Mouse (Mus musculus) thymus, postnatal 4 days (tissue): ENCODE measurements around the gene Cacng6.

Experiments used
- DNase-seq: peaks from one replicate; pipeline ENCODE4 v3.0.0; 2021

Gene Cacng6

DNA sequence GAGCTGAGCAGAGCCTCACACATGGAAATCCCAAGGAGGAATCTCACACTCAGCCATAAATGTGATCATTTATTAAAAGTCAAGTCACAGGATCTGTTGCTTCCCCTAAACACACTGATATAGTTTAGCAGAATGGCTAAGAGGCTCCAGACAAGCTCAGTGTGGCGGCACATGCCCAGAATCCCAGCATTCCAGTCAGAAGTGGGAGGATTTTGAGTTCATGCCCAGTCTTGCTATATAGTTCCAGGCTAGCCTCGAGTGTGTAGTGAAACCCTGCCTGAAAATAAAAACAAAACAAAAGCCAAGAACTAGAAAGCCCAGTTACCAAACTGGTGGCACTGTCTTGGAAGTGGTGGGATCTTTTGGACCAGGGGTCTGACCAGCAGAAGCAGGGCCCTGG lies 44.6 kb downstream of the Cacng6 start:
- no peak for DNase-seq

DNA sequence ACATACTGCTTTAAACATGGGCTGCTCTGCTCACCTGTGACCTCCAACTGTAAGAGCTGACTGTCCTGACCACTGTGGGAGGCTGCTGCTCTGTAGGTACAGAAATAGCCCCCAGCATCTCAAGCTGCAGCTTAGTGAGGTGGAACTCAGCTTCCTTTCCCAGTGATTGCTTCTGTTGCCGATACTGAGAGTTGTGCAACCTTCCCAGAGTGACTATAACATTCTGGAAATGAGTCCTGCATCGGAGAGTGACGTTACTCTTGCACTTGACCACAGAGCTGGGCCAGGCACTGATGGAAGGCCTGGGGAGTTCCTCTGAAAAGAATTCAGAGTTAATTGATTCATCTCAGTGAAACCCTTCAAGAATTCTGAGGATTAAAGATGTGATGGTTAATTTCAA lies 48.8 kb downstream of the Cacng6 start:
- DNase-seq, result no peak

DNA sequence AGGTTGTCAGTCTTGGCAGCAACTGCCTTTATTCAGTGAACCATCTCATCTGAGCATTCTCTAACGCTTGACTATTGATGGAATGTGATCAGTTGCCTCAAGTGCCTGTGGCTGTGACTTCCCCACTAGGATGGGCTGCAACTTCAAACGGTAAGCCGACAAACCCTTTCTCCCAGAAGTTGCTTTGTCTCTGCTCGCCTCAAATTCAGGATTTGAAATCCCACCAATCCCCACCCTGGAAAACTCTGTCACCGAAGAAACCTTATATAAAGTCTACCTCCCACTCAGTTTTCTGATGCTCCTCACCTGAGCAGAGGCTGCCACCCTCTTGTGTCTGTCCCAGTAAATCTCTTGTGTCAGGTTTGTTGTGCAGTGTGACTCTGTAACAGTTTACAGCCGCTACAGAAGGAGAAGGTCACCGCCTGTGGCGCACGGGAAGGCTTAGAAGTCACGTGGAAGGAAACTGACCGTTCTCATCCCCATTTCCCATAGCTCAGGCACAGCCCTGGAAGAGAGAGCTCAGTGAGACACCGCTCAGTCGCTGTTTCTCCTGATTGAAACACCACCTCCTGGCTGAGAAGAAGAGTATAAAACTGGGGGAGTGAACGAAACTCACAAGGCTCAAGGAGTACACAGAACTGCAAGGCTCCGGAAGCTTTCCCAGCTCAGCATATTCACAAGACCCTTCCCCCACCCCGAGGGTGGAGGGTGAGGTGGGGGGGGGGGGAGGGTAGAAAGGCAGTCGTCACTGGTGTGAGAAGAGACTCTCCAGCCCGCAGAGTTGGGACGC lies 50.5 kb downstream of the Cacng6 start:
- DNase-seq, result no peak

DNA sequence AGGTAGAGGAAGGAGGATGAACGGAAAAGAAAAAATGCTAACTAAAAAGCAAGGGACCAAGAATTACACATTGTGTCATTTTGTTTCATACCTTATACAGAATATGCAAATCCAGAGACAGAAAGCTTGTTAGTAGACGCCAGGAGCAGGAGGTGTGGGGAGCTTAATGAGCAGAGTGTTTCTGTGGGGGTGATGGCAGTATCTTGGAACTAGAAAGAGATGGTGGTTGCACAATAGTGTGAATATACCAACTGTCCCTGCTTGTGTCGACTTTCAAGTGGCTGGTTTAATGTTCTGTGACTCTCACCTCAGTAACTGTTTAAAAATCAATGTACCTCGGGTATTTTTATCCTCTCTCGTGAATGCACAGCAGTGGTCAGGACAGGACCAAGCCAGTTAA lies 52.7 kb downstream of the Cacng6 start:
- no peak for DNase-seq

DNA sequence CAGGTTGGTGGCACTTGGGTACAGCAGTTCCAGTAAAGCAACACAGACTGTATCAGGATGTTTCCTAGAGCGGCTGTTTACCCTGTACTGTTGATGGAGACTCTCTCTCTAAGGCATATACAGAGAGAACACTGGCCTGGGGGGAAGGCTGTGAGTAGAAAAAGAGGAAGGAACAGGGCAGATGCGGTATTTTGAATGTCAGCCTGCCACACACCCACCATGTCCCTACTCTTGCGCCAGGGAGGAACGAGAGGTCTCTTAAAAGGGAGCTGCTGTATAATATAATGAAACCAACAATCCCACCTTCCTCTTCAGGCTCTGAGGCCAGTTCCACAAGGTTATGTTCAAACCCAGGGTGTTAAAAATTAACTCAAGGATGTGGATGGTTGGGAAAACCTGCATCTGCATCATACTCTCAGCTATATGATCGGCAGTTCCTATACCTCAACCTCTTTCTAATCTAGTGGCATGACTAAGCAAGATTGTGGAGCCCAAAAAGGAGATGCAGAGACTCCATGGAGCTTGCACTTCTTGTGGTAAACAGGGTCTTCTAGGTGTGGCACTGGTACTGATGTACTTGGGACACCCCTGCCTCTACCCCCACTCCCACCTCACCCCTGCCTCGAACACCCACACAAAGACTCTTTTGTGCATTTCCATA lies 58.1 kb downstream of the Cacng6 start:
- no peak for DNase-seq
